Mouse (Mus musculus): Measurements from ENCODE around the gene Lmo7. TPM values are rescaled to one million over a fixed set of nuclear protein-coding genes. Genes with fewer than 3 reads are reported as not detected.

Lmo7 gene
- polyA plus RNA-seq, 1 experiment from 2014 or later, result 29.1 TPM

DNA sequence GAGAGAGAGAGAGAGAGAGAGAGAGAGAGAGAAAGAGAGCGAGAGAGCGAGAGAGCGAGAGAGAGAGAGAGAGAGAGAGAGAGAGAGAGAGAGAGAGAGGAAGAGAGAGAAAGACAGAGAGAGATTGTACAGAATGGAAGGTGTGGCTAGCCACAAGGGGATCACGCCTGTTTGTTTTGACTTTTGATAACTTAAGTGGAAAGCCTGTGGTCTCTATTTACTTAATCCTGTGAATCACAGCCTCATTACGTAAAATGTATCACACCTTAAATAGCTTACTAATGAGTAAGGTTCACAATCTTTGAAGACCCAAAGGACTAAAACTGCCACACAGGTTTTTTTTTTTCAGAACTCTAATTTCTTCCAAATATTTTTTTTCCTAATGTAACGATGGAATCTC lies 58.7 kb downstream of the Lmo7 start:
- Histone ChIP-seq H3K36me3 (ENCODE audit: control insufficient read depth, insufficient read depth, low read length) (no peaks in the 10 kb centered on the region), H3K4me1 (ENCODE audit: control insufficient read depth, insufficient read depth, low read length) (peaks cover 5% of the 10 kb centered on the region; the same call in 1 of the 2 replicates), H3K27ac (ENCODE audit: low read length) (peak overlapping the region; percentile 89; the same call in 1 of the 2 replicates), H3K4me2 (ENCODE audit: low read depth, low read length) (peak overlapping the region; percentile 31; the same call in 1 of the 2 replicates), H3K4me3 (replicated peaks; ENCODE audit: low read length) (no peak overlapping the region), H3K9ac (ENCODE audit: low read length) (no peak overlapping the region), H3K27me3 (ENCODE audit: control insufficient read depth, insufficient read depth, low read length) (no peaks in the 10 kb centered on the region), H3K9me3 (replicated peaks; ENCODE audit: control insufficient read depth, low read length) (no peaks in the 10 kb centered on the region)
- peak; percentile 73; the same call in 1 of the 2 replicates for ATAC-seq (ENCODE audit: insufficient read depth, low FRiP score)
- WGBS, result 67% methylated on average over 6 of the region's 6 CpGs

DNA sequence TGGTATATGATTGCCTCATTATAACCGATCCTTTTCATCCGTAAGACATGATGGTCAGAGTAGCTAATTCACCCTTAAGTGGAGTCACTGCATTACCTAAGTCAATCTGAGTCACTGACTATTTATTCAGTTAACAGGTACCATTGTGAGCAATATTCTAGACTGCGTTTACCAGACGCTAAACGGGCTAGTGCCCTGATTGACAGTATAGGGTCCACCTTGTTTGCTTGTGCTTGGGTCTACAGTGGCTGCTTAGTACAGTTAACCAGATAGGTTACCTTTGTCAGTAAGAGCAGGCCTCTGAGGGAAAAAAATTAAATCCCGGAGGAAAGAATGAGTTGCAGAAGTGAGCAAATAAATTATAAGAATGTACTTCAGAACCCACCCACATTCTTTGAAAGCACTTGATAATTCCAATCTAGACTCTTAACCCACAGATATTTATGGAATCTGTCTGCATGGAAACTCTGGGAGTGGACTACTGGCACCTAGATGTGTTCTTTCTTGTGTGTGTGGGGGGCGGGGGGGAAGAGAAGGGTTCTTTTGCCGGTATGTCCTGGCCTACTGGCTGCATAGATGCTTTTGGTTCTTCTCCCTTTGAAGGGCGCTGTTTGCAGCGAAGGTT lies 64.9 kb downstream of the Lmo7 start:
- H3K27ac ChIP-seq (ENCODE audit: low read length), result no peak overlapping the region
- ATAC-seq (ENCODE audit: insufficient read depth, low FRiP score), result peak; percentile 74

DNA sequence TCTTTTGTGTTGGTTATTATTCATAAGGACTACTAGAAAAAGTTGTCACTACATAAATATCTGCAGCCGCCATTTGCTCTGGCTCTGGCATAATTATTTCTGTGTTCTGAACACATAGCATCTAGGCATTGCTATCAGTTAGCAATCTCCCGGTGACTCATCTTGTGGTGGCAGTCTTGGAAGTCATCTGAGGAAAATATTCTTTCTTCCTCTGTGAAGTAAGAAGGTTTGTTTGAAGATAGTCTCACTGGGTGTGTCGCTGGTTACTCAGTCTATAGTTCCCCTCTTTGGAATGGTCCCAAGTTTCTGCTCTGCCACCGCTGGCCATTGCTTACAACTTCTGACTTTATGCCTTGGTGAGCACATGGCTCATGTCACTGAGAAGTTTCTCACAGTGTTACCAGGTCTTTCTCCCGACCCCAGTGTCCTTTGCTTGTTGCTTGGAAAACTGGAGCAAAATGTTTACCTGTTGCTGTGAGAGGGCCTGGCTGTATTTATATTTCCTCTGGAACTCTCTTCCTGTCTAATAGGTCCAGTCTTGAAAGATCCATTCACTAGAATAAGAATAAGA lies 68.3 kb downstream of the Lmo7 start:
- ATAC-seq (ENCODE audit: insufficient read depth, low FRiP score), result peak; percentile 51; the same call in 1 of the 2 replicates
- 57% methylated on average over 5 of the region's 5 CpGs for WGBS

More for the DNA sequence above, 64.9 kb downstream of the Lmo7 start:
- H3K9me3 ChIP-seq (replicated peaks; ENCODE audit: control insufficient read depth, low read length), result no peaks in the 10 kb centered on the region
- no peak overlapping the region for H3K9ac ChIP-seq (ENCODE audit: low read length)
- H3K4me2 ChIP-seq (ENCODE audit: low read depth, low read length), result no peak overlapping the region
- H3K36me3 ChIP-seq (ENCODE audit: control insufficient read depth, insufficient read depth, low read length), result no peaks in the 10 kb centered on the region
- H3K4me3 ChIP-seq (replicated peaks; ENCODE audit: low read length), result no peak overlapping the region
- 76% methylated on average over 10 of the region's 10 CpGs for WGBS
- H3K27me3 ChIP-seq (ENCODE audit: control insufficient read depth, insufficient read depth, low read length), result no peaks in the 10 kb centered on the region
- H3K4me1 ChIP-seq (ENCODE audit: control insufficient read depth, insufficient read depth, low read length), result peaks cover 2% of the 10 kb centered on the region; the same call in 1 of the 2 replicates

DNA sequence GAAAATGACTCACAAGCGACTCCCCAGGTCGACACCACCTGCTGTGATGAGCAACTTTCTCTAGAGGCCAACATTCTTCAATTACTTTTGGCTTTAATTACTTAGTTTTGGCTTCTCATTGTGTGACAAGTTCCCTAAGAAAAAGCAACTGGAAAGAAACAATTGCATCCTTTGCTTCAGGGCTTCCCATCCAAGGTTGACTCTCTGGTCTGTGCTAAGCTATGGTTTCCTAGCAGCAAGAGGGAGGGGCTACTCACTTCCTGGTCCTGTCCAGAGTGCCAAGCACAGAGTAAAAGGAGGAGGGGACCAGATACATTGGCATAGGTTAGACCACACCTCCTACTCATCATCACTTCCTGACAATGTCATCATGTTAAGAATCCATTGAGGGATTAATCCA lies 69.0 kb downstream of the Lmo7 start:
- 87% methylated on average over 2 of the region's 2 CpGs for WGBS
- peaks cover 2% of the 10 kb centered on the region; the same call in 1 of the 2 replicates for H3K4me1 ChIP-seq (ENCODE audit: control insufficient read depth, insufficient read depth, low read length)
- no peaks in the 10 kb centered on the region for H3K36me3 ChIP-seq (ENCODE audit: control insufficient read depth, insufficient read depth, low read length)

More for the DNA sequence above, 68.3 kb downstream of the Lmo7 start:
- Histone ChIP-seq H3K4me2 (ENCODE audit: low read depth, low read length) (no peak overlapping the region), H3K27ac (ENCODE audit: low read length) (peak overlapping the region; percentile 56), H3K36me3 (ENCODE audit: control insufficient read depth, insufficient read depth, low read length) (no peaks in the 10 kb centered on the region), H3K4me1 (ENCODE audit: control insufficient read depth, insufficient read depth, low read length) (peaks cover 2% of the 10 kb centered on the region; the same call in 1 of the 2 replicates), H3K27me3 (ENCODE audit: control insufficient read depth, insufficient read depth, low read length) (no peaks in the 10 kb centered on the region), H3K9me3 (replicated peaks; ENCODE audit: control insufficient read depth, low read length) (no peaks in the 10 kb centered on the region), H3K9ac (ENCODE audit: low read length) (no peak overlapping the region), H3K4me3 (replicated peaks; ENCODE audit: low read length) (no peak overlapping the region)

DNA sequence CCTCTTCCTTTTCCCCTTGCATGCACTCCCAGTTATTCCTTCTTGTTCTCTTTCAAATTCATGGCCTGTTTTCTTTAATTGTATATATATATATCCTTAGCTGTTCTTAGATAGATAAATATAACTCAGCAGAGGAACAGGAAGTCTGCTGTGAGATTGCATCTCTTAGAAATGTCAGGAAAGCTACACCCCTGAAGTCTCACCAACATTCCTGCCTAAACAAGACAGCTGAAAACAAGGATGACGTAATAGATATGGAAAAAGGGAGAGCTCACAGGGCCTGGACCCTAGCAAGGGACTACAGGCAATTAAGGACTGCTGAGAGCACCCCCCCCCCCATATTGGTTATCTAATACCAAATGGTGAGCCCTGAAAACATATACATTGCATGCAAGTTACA lies 71.9 kb downstream of the Lmo7 start:
- Histone ChIP-seq H3K9ac (ENCODE audit: low read length) (no peak overlapping the region), H3K27me3 (ENCODE audit: control insufficient read depth, insufficient read depth, low read length) (no peaks in the 10 kb centered on the region), H3K4me1 (ENCODE audit: control insufficient read depth, insufficient read depth, low read length) (peaks cover 17% of the 10 kb centered on the region), H3K27ac (ENCODE audit: low read length) (no peak overlapping the region), H3K4me2 (ENCODE audit: low read depth, low read length) (no peak overlapping the region), H3K36me3 (ENCODE audit: control insufficient read depth, insufficient read depth, low read length) (no peaks in the 10 kb centered on the region), H3K9me3 (replicated peaks; ENCODE audit: control insufficient read depth, low read length) (no peaks in the 10 kb centered on the region), H3K4me3 (replicated peaks; ENCODE audit: low read length) (no peak overlapping the region)
- WGBS, result 67% methylated on average over 1 of the region's 1 CpGs
- ATAC-seq (ENCODE audit: insufficient read depth, low FRiP score), result no peak

More for the DNA sequence above, 69.0 kb downstream of the Lmo7 start:
- H3K27me3 ChIP-seq (ENCODE audit: control insufficient read depth, insufficient read depth, low read length), result no peaks in the 10 kb centered on the region
- H3K4me2 ChIP-seq (ENCODE audit: low read depth, low read length), result no peak overlapping the region
- no peaks in the 10 kb centered on the region for H3K9me3 ChIP-seq (replicated peaks; ENCODE audit: control insufficient read depth, low read length)
- no peak overlapping the region for H3K4me3 ChIP-seq (replicated peaks; ENCODE audit: low read length)
- no peak overlapping the region for H3K9ac ChIP-seq (ENCODE audit: low read length)
- H3K27ac ChIP-seq (ENCODE audit: low read length), result no peak overlapping the region
- no peak for ATAC-seq (ENCODE audit: insufficient read depth, low FRiP score)

DNA sequence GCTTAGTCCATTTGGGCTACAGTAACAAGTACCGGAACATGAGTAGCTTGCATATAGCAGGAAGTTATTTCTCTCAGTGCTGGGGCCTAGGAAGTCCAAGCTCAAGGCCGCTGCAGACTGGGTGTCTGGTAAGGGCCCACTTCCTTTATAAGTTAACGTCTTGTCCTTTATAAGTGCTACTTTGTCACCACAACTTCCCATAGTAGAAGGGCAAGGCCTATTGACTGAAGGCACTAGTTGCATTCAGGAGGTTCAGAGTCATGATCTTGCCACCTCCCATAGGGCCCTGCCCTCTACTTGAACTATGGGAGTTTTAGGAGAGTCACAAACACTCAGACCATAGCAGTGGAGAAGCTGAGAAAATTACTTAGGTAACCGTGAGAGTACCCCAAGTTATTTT lies 74.4 kb downstream of the Lmo7 start:
- Histone ChIP-seq H3K27me3 (ENCODE audit: control insufficient read depth, insufficient read depth, low read length) (no peaks in the 10 kb centered on the region), H3K4me1 (ENCODE audit: control insufficient read depth, insufficient read depth, low read length) (peaks cover 15% of the 10 kb centered on the region), H3K9me3 (replicated peaks; ENCODE audit: control insufficient read depth, low read length) (no peaks in the 10 kb centered on the region), H3K27ac (ENCODE audit: low read length) (peak overlapping the region; percentile 77), H3K4me2 (ENCODE audit: low read depth, low read length) (no peak overlapping the region), H3K36me3 (ENCODE audit: control insufficient read depth, insufficient read depth, low read length) (no peaks in the 10 kb centered on the region), H3K4me3 (replicated peaks; ENCODE audit: low read length) (no peak overlapping the region), H3K9ac (ENCODE audit: low read length) (no peak overlapping the region)
- 66% methylated on average over 4 of the region's 4 CpGs for WGBS
- ATAC-seq (ENCODE audit: insufficient read depth, low FRiP score), result no peak

DNA sequence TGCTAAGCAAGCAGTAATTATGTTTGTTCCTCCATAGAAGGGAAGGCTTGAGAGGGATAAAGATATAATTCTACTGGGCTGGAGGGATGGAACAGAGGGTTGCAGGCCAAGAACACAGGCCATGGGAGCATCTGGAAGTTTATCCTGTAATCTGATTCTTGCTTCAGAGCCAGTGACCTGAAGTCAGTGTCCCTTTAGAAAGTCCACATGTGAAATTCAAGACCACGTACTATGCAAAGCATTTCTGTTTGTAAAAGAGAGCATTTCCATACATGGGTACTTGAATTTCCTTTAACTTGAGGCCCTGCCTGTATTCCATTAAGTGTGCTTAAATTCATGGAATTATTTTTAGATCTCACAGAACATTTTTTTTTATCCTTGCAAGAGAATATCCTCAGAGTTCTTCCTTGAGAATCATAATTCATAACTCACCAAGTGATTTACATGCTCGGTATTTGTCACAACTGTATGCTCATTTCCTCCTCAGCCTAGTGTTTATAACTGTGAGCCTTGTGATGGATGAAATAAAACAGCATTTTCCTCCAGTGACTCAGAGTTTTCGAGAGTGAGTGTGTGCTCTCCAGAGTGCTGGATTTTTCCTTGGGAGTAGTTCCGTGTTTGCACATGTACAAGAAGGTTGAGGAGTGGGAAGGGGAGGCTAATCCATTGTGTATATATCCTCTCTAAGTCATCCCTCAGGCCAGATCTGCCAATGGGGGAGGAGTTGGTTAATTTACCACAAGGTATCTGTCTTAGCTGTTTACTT lies 75.0 kb downstream of the Lmo7 start:
- Histone ChIP-seq H3K4me2 (ENCODE audit: low read depth, low read length) (no peak overlapping the region), H3K36me3 (ENCODE audit: control insufficient read depth, insufficient read depth, low read length) (no peaks in the 10 kb centered on the region), H3K4me3 (replicated peaks; ENCODE audit: low read length) (no peak overlapping the region), H3K27me3 (ENCODE audit: control insufficient read depth, insufficient read depth, low read length) (no peaks in the 10 kb centered on the region), H3K4me1 (ENCODE audit: control insufficient read depth, insufficient read depth, low read length) (peaks cover 15% of the 10 kb centered on the region), H3K27ac (ENCODE audit: low read length) (peak overlapping the region; percentile 77), H3K9me3 (replicated peaks; ENCODE audit: control insufficient read depth, low read length) (no peaks in the 10 kb centered on the region), H3K9ac (ENCODE audit: low read length) (no peak overlapping the region)
- 19% methylated on average over 4 of the region's 4 CpGs for WGBS
- peak; percentile 72; the same call in 1 of the 2 replicates for ATAC-seq (ENCODE audit: insufficient read depth, low FRiP score)

DNA sequence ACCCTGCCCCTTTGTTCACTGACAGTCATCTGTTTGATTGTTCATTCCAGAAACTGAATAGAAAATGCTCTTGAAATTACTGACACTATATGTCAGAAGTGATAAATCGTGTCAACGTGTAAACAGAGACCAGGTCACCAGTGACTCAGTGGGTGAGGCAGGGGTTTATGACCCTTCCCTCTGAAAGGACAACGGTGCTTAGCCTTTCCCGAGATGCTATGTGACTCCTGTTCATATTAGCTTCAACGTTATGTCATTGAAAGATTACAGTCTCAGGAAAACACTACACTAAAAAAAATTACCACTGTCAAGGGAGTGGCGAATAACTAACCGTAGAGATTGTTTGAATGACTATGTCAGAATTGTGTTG lies 75.6 kb downstream of the Lmo7 start:
- H3K36me3 ChIP-seq (ENCODE audit: control insufficient read depth, insufficient read depth, low read length), result no peaks in the 10 kb centered on the region
- no peak overlapping the region for H3K9ac ChIP-seq (ENCODE audit: low read length)
- H3K4me3 ChIP-seq (replicated peaks; ENCODE audit: low read length), result no peak overlapping the region
- no peaks in the 10 kb centered on the region for H3K27me3 ChIP-seq (ENCODE audit: control insufficient read depth, insufficient read depth, low read length)
- 27% methylated on average over 7 of the region's 7 CpGs for WGBS
- H3K4me2 ChIP-seq (ENCODE audit: low read depth, low read length), result no peak overlapping the region
- no peaks in the 10 kb centered on the region for H3K9me3 ChIP-seq (replicated peaks; ENCODE audit: control insufficient read depth, low read length)
- H3K27ac ChIP-seq (ENCODE audit: low read length), result peak overlapping the region; percentile 69; the same call in 1 of the 2 replicates
- peak; percentile 47; the same call in 1 of the 2 replicates for ATAC-seq (ENCODE audit: insufficient read depth, low FRiP score)
- peaks cover 15% of the 10 kb centered on the region for H3K4me1 ChIP-seq (ENCODE audit: control insufficient read depth, insufficient read depth, low read length)

DNA sequence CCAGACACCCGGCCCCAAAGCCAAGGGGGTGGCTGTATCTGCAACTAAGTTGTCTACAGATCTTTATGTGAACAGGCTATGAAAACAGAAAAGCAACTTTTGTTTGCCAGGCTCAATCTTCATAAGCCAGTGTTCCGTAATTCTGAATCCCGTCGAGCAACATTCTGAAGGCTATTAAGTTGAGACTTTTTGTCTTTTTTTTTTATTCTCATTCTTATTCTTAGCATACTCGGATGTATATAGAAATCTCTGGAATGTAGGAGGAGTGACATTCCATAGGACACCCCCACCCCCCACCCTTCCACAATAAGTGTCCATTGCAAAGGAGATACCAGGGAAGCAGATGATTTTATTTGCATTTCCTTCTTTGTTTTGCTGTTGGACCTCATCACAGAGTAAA lies 76.3 kb downstream of the Lmo7 start:
- peak overlapping the region; percentile 69 for H3K27ac ChIP-seq (ENCODE audit: low read length)
- H3K9me3 ChIP-seq (replicated peaks; ENCODE audit: control insufficient read depth, low read length), result no peaks in the 10 kb centered on the region
- H3K4me1 ChIP-seq (ENCODE audit: control insufficient read depth, insufficient read depth, low read length), result peaks cover 15% of the 10 kb centered on the region
- 47% methylated on average over 5 of the region's 5 CpGs for WGBS
- no peak overlapping the region for H3K4me3 ChIP-seq (replicated peaks; ENCODE audit: low read length)
- no peak for ATAC-seq (ENCODE audit: insufficient read depth, low FRiP score)
- no peaks in the 10 kb centered on the region for H3K36me3 ChIP-seq (ENCODE audit: control insufficient read depth, insufficient read depth, low read length)
- no peaks in the 10 kb centered on the region for H3K27me3 ChIP-seq (ENCODE audit: control insufficient read depth, insufficient read depth, low read length)
- no peak overlapping the region for H3K4me2 ChIP-seq (ENCODE audit: low read depth, low read length)
- H3K9ac ChIP-seq (ENCODE audit: low read length), result no peak overlapping the region

Measured in stomach, embryonic 16.5 days (tissue).